25 mouse cellular contexts compared by ENCODE assay signal in genomic region chr9:65648730-65649129, GRCm38 (mm10).
"Had no signal": no experiment of that assay in that cellular context is flagged by ENCODE, and none has a peak within 500 bp of the region (broad histone marks: within the 10 kb centered on the region; RNA-seq: fewer than 3 reads in every experiment).

No protein-coding gene starts in this region.

- H3K4me3 ChIP-seq: kidney, embryonic 15.5 days; limb, embryonic 12.5 days; limb, embryonic 15.5 days; lung, embryonic 15.5 days; midbrain, embryonic 10.5 days; midbrain, embryonic 13.5 days; myocyte; neural tube, embryonic 13.5 days; stomach, embryonic 15.5 days had no signal

- H3K4me1 ChIP-seq: midbrain, embryonic 13.5 days; neural tube, embryonic 13.5 days had no signal

- H3K9ac ChIP-seq: kidney, embryonic 15.5 days; limb, embryonic 12.5 days; limb, embryonic 15.5 days; liver, embryonic 14.5 days; liver, postnatal 0 days; lung, embryonic 15.5 days; midbrain, embryonic 13.5 days; neural tube, embryonic 13.5 days; stomach, embryonic 15.5 days had no signal

- ATAC-seq: liver, postnatal 0 days; midbrain, embryonic 13.5 days; midbrain, embryonic 16.5 days had no signal

- H3K27me3 ChIP-seq: kidney, embryonic 15.5 days; limb, embryonic 12.5 days; limb, embryonic 15.5 days; lung, embryonic 15.5 days; midbrain, embryonic 13.5 days; neural tube, embryonic 13.5 days; stomach, embryonic 15.5 days had no signal

- H3K36me3 ChIP-seq: kidney, embryonic 15.5 days; limb, embryonic 12.5 days; limb, embryonic 15.5 days; lung, embryonic 15.5 days; midbrain, embryonic 10.5 days; midbrain, embryonic 13.5 days; neural tube, embryonic 13.5 days; stomach, embryonic 15.5 days had no signal

- H3K9me3 ChIP-seq: kidney, embryonic 15.5 days; limb, embryonic 12.5 days; limb, embryonic 15.5 days; lung, embryonic 15.5 days; midbrain, embryonic 10.5 days; midbrain, embryonic 13.5 days; neural tube, embryonic 13.5 days; stomach, embryonic 15.5 days had no signal

- DNase-seq: kidney, adult 2 months; kidney, postnatal 14 days; kidney, postnatal 4 days; left cerebral cortex, postnatal 4 days; liver, postnatal 0 days; lung, postnatal 14 days; lung, postnatal 4 days; retina, postnatal 1 day; right cerebral cortex, postnatal 25 days; spleen, adult 18-20 months; thymus, adult 2 months; thymus, postnatal 14 days; thymus, postnatal 4 days had no signal

- H3K27ac ChIP-seq: kidney, embryonic 15.5 days; limb, embryonic 12.5 days; limb, embryonic 15.5 days; liver, embryonic 14.5 days; lung, embryonic 15.5 days; midbrain, embryonic 10.5 days; midbrain, embryonic 13.5 days; neural tube, embryonic 13.5 days; stomach, embryonic 15.5 days had no signal

- H3K4me2 ChIP-seq: kidney, embryonic 15.5 days; limb, embryonic 12.5 days; limb, embryonic 15.5 days; liver, embryonic 11.5 days; lung, embryonic 15.5 days; midbrain, embryonic 13.5 days; neural tube, embryonic 13.5 days; stomach, embryonic 15.5 days had no signal
